Mouse (Mus musculus): ENCODE measurements around the gene Prss53.

Gene Prss53

GRCm38 (mm10) chr7:127890798-127891197, at the start of gene Prss53:
Gene Prss53 (minus strand): TSS chr7:127890970.
- DNase-seq (ENCODE audit: low spot score) = no peak

GRCm38 (mm10) chr7:127936216-127936884, 45.6 kb upstream of the Prss53 start:
- DNase-seq (ENCODE audit: low spot score) = no peak

- no peak for DNase-seq (ENCODE audit: low spot score)
Measured at GRCm38 (mm10) chr7:127935748-127936159, 45.0 kb upstream of the Prss53 start.

- DNase-seq (ENCODE audit: low spot score) = peak; percentile 85
Measured at GRCm38 (mm10) chr7:127935028-127935722, 44.4 kb upstream of the Prss53 start.

- no peak for DNase-seq (ENCODE audit: low spot score)
Measured at GRCm38 (mm10) chr7:127934075-127934474, 43.3 kb upstream of the Prss53 start.

GRCm38 (mm10) chr7:127932273-127933031, 41.7 kb upstream of the Prss53 start:
- no peak for DNase-seq (ENCODE audit: low spot score)

GRCm38 (mm10) chr7:127931351-127932135, 40.8 kb upstream of the Prss53 start:
- no peak for DNase-seq (ENCODE audit: low spot score)

- no peak for DNase-seq (ENCODE audit: low spot score)
Measured at GRCm38 (mm10) chr7:127930636-127931035, 39.9 kb upstream of the Prss53 start.

GRCm38 (mm10) chr7:127929923-127930322, 39.2 kb upstream of the Prss53 start, which contains the start of gene Prss8:
Gene Prss8 (minus strand): TSS chr7:127930104.
- DNase-seq (ENCODE audit: low spot score) = no peak

GRCm38 (mm10) chr7:127928596-127928995, 37.8 kb upstream of the Prss53 start:
- DNase-seq (ENCODE audit: low spot score) = no peak

GRCm38 (mm10) chr7:127927726-127928125, 37.0 kb upstream of the Prss53 start:
- no peak for DNase-seq (ENCODE audit: low spot score)

- DNase-seq (ENCODE audit: low spot score) = no peak
Measured at GRCm38 (mm10) chr7:127926846-127927245, 36.1 kb upstream of the Prss53 start.

- DNase-seq (ENCODE audit: low spot score) = no peak
Measured at GRCm38 (mm10) chr7:127926066-127926465, 35.3 kb upstream of the Prss53 start.

GRCm38 (mm10) chr7:127925252-127925651, 34.5 kb upstream of the Prss53 start:
- DNase-seq (ENCODE audit: low spot score) = no peak

- DNase-seq (ENCODE audit: low spot score) = no peak
Measured at GRCm38 (mm10) chr7:127923714-127924113, 32.9 kb upstream of the Prss53 start.

- no peak for DNase-seq (ENCODE audit: low spot score)
Measured at GRCm38 (mm10) chr7:127922451-127923275, 31.9 kb upstream of the Prss53 start.

- DNase-seq (ENCODE audit: low spot score) = no peak
Measured at GRCm38 (mm10) chr7:127921516-127921915, 30.7 kb upstream of the Prss53 start.

- DNase-seq (ENCODE audit: low spot score) = no peak
Measured at GRCm38 (mm10) chr7:127919290-127919689, 28.5 kb upstream of the Prss53 start.

- no peak for DNase-seq (ENCODE audit: low spot score)
Measured at GRCm38 (mm10) chr7:127918203-127918602, 27.4 kb upstream of the Prss53 start.

- DNase-seq (ENCODE audit: low spot score) = no peak
Measured at GRCm38 (mm10) chr7:127915293-127915692, 24.5 kb upstream of the Prss53 start.

GRCm38 (mm10) chr7:127912938-127913337, 22.2 kb upstream of the Prss53 start:
- no peak for DNase-seq (ENCODE audit: low spot score)
